Mouse (Mus musculus): ENCODE measurements at regions not wholly inside any gene's neighbourhood (a gene's known extent, or its start where the extent isn't known, plus 50 kb on each side); places are given as distances from the start of the nearest gene placed in this dataset.

DNA sequence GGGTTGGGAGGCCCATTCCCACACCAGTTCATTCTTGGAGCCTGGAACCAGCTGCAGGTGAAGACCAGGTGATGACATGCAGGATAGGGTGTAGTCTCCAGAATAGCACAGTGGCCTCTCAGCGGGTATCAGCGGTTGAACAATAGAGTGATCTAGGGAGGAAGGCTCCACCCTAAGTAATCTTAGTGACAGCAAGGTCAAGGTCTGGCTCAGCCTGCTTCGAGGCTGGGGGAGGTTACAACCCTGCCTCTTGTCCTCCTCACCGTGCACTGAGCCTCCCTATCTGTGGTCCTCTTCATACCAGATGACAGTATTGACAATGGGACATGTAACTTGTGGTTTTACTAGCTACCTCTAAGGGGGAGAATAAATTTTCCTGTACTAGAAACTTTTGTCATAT, 1461.1 kb downstream of the 4930444P10Rik start:
- no peak for TF ChIP-seq CTCF (IDR thresholded peaks at IDR 0.05; ENCODE audit: low read depth)
- TF ChIP-seq EP300 (optimal IDR thresholded peaks at IDR 0.05): no peak

Data from stomach, postnatal 0 days (tissue).